Mouse (Mus musculus) mature B cell (primary cell): ENCODE measurements at regions not wholly inside any gene's neighbourhood (a gene's known extent, or its start where the extent isn't known, plus 50 kb on each side); places are given as distances from the start of the nearest gene placed in this dataset.

Experiments
- in situ Hi-C: fragments of 300-500 bp; cut with MboI; formaldehyde crosslinking; loops from 2 replicates; pipeline ENCODE4 v1.14.3; 2019

GRCm38 (mm10) chr1:128975586-128975985 is 297.5 kb upstream of the Thsd7b start:
- in situ Hi-C loops = no loop called here

GRCm38 (mm10) chr1:128951436-128951835 is 321.7 kb upstream of the Thsd7b start:
- in situ Hi-C loops = no loop called here

DNA sequence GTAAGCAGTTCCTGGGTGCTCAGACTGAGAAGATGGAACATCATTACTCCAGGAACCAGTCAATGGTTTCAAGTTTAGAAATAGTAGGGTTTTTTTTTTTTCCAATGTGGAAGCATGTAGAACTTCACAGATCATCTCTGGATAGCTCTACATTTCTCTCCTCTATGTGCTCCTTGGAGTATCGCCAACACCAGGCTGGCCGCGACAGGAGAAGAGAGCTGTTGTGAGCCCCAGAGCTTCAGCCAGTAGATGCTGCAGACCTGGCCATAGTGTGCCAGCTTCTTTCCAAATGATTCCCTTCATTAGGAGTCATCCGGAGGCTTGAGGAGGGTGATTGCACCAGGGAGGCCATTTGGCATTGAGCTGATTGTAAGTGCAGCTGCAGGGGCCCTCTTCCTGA is 322.6 kb upstream of the Thsd7b start:
- in situ Hi-C loops = no loop called here

- in situ Hi-C loops = no loop called here
Measured at GRCm38 (mm10) chr1:128914811-128915210, 322.7 kb upstream of the Cxcr4 start.

DNA sequence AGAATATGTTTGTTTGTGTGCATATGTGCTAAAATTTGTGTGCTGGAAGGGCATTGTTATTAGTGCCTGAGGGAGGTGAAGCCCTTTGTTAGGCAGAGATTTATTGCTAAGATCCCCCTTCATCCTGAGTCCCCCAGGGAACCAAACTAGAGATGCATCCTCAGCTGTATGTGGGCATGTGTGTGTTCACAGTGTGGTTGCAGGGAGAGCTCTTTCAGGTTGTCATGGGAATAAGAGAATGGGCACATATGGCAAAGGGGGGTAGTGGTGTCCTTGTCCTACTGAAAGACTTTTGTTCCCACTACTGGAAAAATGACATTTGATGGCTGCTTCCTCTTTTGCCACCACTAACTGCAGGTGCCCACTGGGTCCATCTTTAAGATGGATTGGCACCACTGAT is 320.4 kb upstream of the Cxcr4 start:
- in situ Hi-C loops = no loop called here

DNA sequence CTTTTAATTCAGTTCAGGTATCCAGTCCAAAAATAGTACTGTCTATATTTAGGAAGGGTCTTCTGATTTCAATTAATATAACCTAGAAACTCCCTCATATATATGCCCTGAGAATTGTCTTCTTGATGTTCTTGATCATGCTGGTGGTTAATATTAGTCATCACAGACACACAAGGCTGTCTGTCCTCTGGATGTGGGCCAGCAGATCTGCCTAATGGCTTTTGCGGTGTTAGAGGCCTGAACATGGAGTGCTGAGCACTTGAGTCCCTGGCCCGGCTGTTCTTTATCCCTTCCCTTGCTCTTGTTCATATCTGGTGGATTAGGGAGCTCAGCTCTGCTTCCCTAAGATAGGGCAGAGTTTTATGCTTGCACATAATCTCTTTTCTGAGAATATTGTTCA is 315.5 kb upstream of the Cxcr4 start:
- in situ Hi-C loops = no loop called here

DNA sequence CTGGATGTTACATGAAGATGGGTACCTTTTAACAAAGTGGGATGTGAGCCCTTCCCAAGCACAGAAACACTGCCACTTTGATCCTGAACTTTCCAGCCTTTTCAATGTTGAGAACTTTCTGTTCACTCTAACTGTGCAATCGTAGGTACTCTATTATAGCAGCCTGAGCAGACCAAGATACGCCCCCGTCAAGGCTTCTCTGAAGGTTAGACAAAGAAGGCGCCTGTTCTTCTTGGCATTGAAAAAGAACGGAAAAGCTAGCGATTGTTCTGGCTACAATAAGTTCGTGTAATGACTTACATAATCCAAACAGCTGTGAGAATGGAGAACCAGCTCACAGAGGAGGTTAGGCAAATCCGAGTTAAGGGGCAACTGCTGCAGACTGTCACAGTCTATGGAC is 305.9 kb upstream of the Cxcr4 start:
- in situ Hi-C loops = no loop called here

GRCm38 (mm10) chr1:128894546-128894945 is 302.5 kb upstream of the Cxcr4 start:
- in situ Hi-C loops = no loop called here

DNA sequence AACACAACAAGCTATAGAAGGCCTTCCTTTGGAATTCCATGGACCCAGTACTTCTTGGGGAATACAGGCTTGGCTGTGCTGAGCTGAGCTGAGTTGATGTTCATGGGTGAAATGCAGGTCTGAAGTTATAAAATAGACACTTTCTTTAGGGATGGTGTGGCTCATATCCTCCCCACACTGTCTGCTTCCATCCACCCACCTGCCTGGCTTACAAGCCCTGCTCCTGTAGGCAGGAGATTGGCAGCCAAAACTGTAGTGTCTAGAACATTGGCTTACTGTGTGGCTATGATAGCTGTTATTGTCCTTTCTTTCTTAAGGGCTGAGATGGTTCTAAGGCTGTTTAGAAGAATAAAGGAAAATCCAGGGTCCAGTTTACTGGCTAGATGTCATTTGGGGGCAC is 286.2 kb upstream of the Cxcr4 start:
- in situ Hi-C loops = no loop called here

- in situ Hi-C loops = no loop called here
Measured at GRCm38 (mm10) chr1:128875289-128875688, 283.2 kb upstream of the Cxcr4 start.

DNA sequence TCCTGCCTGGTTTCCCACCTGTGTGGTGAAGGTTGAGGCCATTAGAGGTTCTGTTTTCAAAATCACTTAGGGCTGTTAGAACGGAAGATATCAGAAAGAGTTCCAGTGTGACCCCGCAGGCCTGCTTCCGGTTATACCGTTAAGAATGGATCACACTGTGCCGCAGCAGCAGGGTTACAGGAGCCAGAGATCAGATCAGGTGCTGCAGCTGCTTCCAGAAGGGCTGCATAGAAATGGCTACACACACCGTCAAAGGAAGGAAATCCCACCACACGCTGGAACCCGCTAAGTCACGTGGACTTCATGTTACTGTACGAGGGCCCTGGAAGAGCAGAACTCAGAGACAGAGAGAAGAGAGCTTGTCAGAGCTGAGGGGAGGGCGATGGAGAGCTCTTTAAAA is 282.1 kb upstream of the Cxcr4 start:
- in situ Hi-C loops = loop anchor here (25.0 kb wide), 1 partner anchor 1488 kb away; no protein-coding TSS in a partner anchor

DNA sequence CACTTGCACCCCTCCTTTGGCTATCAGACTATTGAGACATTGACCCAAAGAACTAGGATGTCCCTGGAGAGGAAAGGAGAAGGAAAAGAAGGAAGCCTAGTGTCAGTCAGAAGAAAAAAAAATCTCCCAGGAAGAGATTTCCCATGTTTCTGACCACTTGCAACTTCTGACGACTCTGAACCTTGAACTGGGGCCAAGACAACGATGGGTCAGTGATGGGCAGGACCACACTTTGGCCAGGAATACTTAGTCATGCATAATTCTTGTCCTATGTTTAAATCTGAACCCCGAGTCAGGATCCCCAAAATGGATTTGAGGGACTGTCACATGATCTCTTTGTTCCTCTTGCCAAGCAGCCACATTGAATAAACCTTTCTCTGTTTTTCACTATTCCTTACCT is 276.7 kb upstream of the Cxcr4 start:
- in situ Hi-C loops = loop anchor here (25.0 kb wide), 1 partner anchor 1494 kb away; no protein-coding TSS in a partner anchor

GRCm38 (mm10) chr1:128860537-128860936 is 268.4 kb upstream of the Cxcr4 start:
- in situ Hi-C loops = loop anchor here (25.0 kb wide), 1 partner anchor 1502 kb away; no protein-coding TSS in a partner anchor

- in situ Hi-C loops = loop anchor here (25.0 kb wide), 1 partner anchor 1502 kb away; no protein-coding TSS in a partner anchor
Measured at GRCm38 (mm10) chr1:128860094-128860493, 268.0 kb upstream of the Cxcr4 start.

DNA sequence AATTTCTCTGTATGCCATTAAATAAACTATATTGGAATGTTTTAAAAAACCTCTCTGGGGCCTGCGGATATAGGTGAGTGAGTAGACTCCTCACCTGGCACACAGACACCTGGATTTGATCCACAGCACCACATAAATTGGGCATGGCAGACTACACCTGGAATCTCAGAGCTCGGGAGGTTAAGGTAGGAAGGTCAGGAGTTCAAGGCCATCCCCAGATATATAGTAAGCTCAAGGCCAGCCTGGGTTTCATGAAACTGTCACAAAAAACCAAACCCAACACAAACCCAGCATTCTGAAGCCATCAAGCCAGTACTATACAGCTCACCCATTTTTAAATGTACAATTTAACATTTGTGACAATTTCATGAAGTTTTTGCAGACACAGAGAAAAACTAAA is 266.6 kb upstream of the Cxcr4 start:
- in situ Hi-C loops = loop anchor here (25.0 kb wide), 1 partner anchor 1504 kb away; no protein-coding TSS in a partner anchor

DNA sequence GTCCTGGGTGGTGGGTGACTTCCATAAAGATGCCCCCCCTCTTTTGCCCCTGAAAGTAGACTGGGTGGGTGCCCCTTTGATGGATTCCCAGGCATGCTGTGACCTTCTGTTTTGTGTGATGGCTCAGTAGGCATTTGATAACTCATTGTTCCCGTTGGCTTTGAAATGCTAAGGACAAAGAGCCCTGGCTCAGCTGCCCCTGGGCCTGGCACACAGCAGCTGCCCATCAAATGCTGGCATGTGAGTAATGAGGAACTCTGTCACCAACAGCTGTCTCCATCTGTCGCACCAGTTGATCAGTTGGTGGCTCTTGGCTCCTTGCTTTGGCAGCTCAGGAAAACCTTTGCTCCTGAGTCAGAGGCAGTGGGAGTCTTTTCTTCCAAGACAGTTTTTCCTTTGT is 264.8 kb upstream of the Cxcr4 start:
- in situ Hi-C loops = loop anchor here (25.0 kb wide), 1 partner anchor 1505 kb away; no protein-coding TSS in a partner anchor

DNA sequence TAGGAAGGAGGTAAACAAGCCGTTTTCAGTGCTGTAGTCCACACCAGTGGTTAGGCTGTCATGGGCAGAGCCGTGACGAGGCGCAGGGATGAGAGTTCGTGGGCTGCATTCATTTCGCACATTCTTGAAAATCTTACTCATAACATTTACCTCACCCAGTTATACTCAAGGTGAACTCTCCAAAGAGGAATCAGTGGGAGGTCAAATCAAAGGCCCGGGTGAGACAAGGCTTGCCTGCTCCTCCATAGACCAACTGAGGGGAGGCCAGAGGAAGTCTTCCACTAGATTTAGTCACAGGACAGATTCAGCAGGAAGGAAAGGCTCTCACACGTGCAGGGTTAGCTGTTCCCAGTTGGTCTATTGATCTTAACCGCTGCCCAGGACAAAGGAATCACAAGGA is 262.6 kb upstream of the Cxcr4 start:
- in situ Hi-C loops = loop anchor here (25.0 kb wide), 1 partner anchor 1508 kb away; no protein-coding TSS in a partner anchor

DNA sequence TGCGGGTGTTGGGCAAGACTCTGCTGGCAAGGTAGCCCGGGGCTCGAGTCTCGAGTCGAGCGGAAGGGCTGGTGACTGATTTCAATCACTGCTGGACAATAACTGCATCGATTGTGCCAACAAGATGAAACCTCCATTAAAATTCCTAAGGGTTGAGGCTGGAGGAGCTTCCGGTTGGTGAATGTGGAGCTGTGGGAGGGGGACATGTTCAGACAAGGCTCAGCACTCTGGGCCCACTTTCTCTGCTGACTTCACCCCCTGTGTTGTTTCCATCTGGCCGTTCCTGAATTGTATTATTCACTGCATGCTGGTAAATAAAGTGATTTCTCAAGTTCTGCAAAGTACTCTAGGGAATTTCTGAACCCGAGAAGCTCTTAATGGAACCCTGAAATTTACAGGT is 261.2 kb upstream of the Cxcr4 start:
- in situ Hi-C loops = loop anchor here (25.0 kb wide), 1 partner anchor 1509 kb away; no protein-coding TSS in a partner anchor

DNA sequence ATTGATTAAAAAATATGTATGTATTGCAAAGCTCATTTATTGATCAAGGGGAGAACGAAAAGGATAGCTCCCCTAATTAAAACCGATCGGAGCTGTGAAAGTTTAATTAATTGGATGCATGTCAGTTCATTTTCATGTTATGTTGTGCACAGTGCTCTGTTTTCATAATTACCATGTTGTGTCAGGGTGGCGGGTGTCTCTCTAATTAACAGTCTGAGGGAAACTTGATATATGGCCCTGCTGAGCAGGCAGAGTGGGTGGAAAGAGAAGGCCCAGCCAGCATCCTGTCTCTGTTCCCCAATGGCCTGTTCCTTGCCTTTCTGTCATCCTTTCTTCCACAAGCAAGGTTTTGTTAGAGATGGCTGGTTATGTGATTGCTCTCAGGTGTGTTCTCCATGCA is 245.3 kb upstream of the Cxcr4 start:
- in situ Hi-C loops = no loop called here

DNA sequence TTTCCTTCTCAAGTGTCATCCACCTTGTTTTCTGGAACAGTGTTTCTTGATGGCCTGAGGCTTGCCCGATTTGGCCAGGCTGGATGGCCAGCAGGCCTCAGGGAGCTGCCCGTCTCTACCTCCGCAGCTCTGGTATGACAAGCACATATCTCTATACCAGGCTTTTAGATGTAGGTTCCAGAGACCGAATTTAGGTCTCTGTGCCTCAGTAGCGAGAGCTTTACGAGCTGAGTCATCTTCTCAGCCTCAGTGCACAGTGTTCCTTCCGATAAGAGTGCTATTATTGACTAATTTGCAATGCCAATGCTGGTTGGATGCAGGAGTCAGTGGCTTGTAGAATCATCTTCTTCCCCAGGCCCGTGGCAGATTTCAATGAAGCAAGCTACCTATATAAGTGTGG is 243.4 kb upstream of the Cxcr4 start:
- in situ Hi-C loops = no loop called here

DNA sequence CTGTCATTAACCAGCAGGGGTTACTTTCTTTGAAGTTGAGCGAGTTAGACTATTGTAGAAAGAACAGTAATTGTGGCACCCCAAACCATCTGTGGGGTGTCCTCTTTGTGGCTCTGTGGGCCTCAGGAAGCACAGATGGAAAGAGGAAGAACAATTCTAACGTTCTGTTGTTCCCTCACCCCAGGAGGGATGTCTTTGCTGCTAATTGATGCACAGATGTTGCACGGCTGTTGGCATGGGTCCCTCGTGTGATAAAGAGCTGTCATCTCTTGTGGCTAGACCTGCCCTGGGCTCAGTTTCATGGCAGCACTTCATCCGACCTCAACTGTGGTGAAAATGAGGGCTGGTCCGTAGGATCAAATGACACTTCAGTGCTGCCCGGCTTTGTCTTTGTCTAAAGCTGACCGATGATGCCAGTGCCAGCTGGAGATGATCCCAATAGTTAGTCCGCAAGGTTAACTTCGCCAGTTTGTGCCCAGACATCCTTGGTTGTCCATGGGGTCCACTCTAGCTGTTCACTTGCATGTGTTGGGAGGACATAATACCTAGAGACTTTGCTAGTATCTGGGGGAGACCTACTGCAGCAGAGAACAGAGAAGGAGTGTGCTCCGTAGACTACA is 241.1 kb upstream of the Cxcr4 start:
- in situ Hi-C loops = no loop called here

GRCm38 (mm10) chr1:128832201-128832883 is 240.2 kb upstream of the Cxcr4 start:
- in situ Hi-C loops = no loop called here

- in situ Hi-C loops = no loop called here
Measured at GRCm38 (mm10) chr1:128830671-128831240, 238.7 kb upstream of the Cxcr4 start.
